8 mouse cellular contexts compared by ENCODE assay signal in the genomic region with DNA sequence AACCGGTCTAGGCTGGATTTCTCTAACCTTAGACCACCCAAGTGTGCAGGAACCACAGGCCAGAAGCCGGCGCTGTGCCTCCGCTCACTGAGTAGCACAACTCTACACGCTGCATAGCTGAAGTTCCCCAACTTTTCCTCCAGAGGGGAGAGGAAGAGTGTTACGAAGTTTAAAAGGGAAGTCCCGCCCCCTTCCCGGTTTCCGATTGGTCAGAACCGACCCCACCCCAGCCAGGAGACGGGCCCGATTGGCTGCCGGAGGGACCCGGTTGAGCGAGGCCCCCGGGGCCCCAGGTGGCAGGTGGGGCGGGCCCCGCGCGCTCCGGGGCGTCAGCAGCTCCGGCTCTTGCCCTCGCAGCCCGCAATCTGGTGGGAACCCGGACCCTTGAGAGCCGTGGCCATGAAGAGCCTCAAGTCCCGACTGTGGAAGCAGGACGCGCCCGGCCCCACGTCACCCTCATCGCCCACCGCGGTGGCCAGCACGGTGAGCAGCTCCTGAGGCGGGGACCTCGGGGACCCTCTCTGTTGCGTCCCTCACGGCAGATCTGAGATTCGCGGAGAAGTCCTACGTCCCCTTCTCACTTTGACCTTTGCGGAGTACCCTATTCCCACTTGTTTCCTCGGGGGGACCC. TPM values are rescaled to one million over a fixed set of nuclear protein-coding genes. Genes with fewer than 3 reads are reported as not detected.
DNase-seq lines count a peak whose midpoint lies in the region; ATAC-seq and TF ChIP-seq lines count a peak whose summit lies in the region.

A gene (plus strand): TSS at position 333 of the 631 bp plus-strand sequence.

- DNase-seq in T-cell, adult 2 months (ENCODE audit: low spot score) = peak; percentile 3
- DNase-seq in cerebellum, postnatal 14 days = peak; percentile 90 to 93
- DNase-seq in frontal cortex, postnatal 25 days (ENCODE audit: low spot score in 2 of 2) = peak; percentile 64 to 75
- peak; percentile 78 to 84 for DNase-seq in layer of hippocampus, postnatal 14 days (ENCODE audit: low spot score in 2 of 2)
- DNase-seq in lung, postnatal 0 days (ENCODE audit: low spot score) = peak; percentile 98
- DNase-seq in retina, postnatal 1 day = peak; percentile 96
- peak; percentile 90 to 92 for DNase-seq in urinary bladder, adult 18-20 months (ENCODE audit: low spot score in 2 of 2)

- peak; percentile 94 for ATAC-seq in hindbrain, embryonic 12.5 days (ENCODE audit: low FRiP score)
- peak; percentile 96 for ATAC-seq in lung, postnatal 0 days

- under 1% methylated on average over 45 of the region's 45 CpGs for WGBS in hindbrain, embryonic 12.5 days
- WGBS in lung, postnatal 0 days = 4% methylated on average over 42 of the region's 45 CpGs

- H3K9ac ChIP-seq in hindbrain, embryonic 12.5 days = peak within 1 kb of the TSS; percentile 83
- peak within 1 kb of the TSS; percentile 53 for H3K9ac ChIP-seq in lung, postnatal 0 days (replicated peaks; ENCODE audit: low read depth)

- no peaks in the 10 kb centered on the region for H3K36me3 ChIP-seq in hindbrain, embryonic 12.5 days
- H3K36me3 ChIP-seq in lung, postnatal 0 days (ENCODE audit: insufficient read depth, low read length) = no peaks in the 10 kb centered on the region

- peaks cover 13% of the 10 kb centered on the region; the same call in 1 of the 2 replicates for H3K4me1 ChIP-seq in hindbrain, embryonic 12.5 days
- peaks cover 4% of the 10 kb centered on the region; the same call in 1 of the 2 replicates for H3K4me1 ChIP-seq in lung, postnatal 0 days (ENCODE audit: insufficient read depth, low read depth, low read length)

- H3K27me3 ChIP-seq in hindbrain, embryonic 12.5 days = 0 out of 2 replicates have a peak, but pooled peaks cover 6% of the 10 kb centered on the region
- H3K27me3 ChIP-seq in lung, postnatal 0 days (replicated peaks; ENCODE audit: insufficient read depth, low read length) = no peaks in the 10 kb centered on the region

- no peak for TF ChIP-seq EP300 in lung, postnatal 0 days (IDR thresholded peaks at IDR 0.05)

- no peaks in the 10 kb centered on the region for H3K9me3 ChIP-seq in hindbrain, embryonic 12.5 days (replicated peaks)
- H3K9me3 ChIP-seq in lung, postnatal 0 days (ENCODE audit: low read length) = no peaks in the 10 kb centered on the region

- TF ChIP-seq CTCF in lung, postnatal 0 days (IDR thresholded peaks at IDR 0.05) = peak; percentile 80

- peak within 1 kb of the TSS; percentile 81 for H3K4me3 ChIP-seq in hindbrain, embryonic 12.5 days
- peak within 1 kb of the TSS; percentile 85 for H3K4me3 ChIP-seq in lung, postnatal 0 days (ENCODE audit: low read depth, low read length)

- peak within 1 kb of the TSS; percentile 25 for H3K27ac ChIP-seq in hindbrain, embryonic 12.5 days
- H3K27ac ChIP-seq in lung, postnatal 0 days (ENCODE audit: low read length) = peak within 1 kb of the TSS; percentile 76

- peak within 1 kb of the TSS; percentile 99 for H3K4me2 ChIP-seq in hindbrain, embryonic 12.5 days (replicated peaks)
- peak within 1 kb of the TSS; percentile 87 for H3K4me2 ChIP-seq in lung, postnatal 0 days (replicated peaks; ENCODE audit: low read depth, low read length)

RNA-seq across cellular contexts. Expression of the gene that starts here (rescaled TPM):
- 32.6 and 36.2 TPM in 2 replicates for polyA plus RNA-seq in hindbrain, embryonic 12.5 days (2016; fragmentation: Nextera tagmentation; extraction: Ambion mirVana)
- total RNA-seq in layer of hippocampus, postnatal 14 days (2021) = 10 to 100 TPM in 1 of 2 experiments, 1 to 10 TPM in 1; 8.9 to 13.6 TPM
- 23.5 and 25.9 TPM in 2 replicates for polyA plus RNA-seq in lung, postnatal 0 days (2015; fragmentation: Nextera tagmentation; extraction: Ambion mirVana)

Comparison
In these comparisons a context has a peak if more than half of its experiments do, and no peak if none do; other contexts are left out.
1. Peak in every context shown above with its lines: DNase-seq, ATAC-seq, H3K4me3 ChIP-seq and H3K27ac ChIP-seq.
2. DNase-seq: peak in every context shown above with its lines; median percentile 98 in lung, postnatal 0 days; 96 in retina, postnatal 1 day; 92 in cerebellum, postnatal 14 days; 91 in urinary bladder, adult 18-20 months; 81 in layer of hippocampus, postnatal 14 days; 70 in frontal cortex, postnatal 25 days; 3 in T-cell, adult 2 months.